Mouse (Mus musculus): ENCODE data around the gene Dnmt3c.
"Not testable (repeated sequence)": the region's sequence is repeated elsewhere in the genome, so short reads cannot be mapped to it uniquely, and the experiment has no call there.

Gene Dnmt3c

DNA sequence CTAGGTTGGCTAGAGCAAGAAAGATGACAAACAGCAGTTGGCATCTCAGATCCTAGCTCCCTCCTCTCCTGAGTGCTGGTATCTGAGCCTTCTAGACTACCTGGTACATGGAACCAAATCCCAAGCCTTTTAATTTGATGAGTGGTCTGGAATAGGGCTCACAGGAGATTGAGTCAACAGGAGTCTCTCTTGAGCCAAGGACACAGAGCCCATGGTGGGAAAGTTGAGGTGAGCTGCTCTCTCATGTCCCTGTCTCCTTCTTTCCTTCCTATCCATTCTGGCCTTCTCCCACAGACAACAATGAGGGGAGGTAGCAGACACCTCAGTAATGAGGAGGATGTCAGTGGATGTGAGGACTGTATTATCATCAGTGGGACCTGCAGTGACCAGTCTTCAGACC lies at the start of gene Dnmt3c:
Gene Dnmt3c, plus strand, starts transcription at position 301 of the 400 bp plus-strand sequence.
- no peak for DNase-seq (ENCODE audit: extremely low spot score)

DNA sequence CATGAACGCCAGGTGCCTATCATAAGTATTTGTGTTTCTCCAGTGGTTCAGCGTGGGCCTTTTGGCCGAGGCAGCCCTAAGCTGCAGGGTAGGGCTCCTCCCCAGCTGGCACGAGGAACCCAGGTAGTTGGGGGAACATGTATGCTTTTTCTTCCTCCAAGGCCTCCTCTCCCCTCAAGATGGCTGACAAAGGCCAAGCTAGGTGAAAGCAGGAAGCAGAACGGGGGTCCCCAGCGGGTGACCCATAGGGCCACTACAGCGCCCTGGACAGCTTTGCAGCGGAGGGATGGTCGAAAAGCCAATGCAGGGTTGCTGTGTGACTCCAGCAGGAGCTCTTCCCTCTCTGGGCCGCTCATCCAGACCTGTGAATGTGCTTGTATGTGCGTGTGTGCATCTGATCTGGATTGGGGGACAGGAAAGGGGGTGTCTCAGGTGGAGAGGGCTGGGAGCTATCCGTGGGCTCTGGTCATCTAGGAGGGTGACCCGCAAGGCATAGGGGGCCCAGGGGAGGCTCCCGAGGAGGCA lies 47.6 kb upstream of the Dnmt3c start:
- DNase-seq (ENCODE audit: extremely low spot score) = no peak

DNA sequence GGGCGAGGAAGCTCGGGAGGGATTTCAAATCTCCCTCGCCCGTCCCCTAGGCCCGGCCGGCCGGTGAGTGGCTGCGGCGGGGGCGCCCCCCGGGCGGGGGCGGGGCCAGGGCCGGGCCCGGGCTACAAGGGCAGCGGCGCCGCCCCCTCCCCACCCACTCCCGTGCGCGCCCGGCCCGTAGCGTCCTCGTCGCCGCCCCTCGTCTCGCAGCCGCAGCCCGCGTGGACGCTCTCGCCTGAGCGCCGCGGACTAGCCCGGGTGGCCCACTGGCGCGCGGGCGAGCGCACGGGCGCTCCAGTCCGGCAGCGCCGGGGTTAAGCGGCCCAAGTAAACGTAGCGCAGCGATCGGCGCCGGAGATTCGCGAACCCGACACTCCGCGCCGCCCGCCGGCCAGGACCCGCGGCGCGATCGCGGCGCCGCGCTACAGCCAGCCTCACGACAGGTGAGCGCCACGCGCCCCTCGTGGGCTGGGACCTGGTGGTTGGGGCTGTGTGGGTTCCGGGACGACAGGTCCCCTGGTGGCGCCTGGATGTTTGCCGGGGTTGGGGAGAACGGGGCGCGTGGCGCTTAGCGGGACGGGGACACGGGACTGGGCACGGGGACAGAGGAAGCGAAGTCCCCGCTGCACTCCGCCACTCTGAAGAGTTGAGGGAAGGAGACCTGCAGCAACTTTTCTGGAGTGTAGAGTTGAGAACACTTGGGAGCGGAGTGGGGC lies 47.0 kb upstream of the Dnmt3c start, which contains the start of gene Dnmt3b:
Gene Dnmt3b, plus strand, starts transcription at position 153 of the 716 bp plus-strand sequence.
- peak; percentile 81 for DNase-seq (ENCODE audit: extremely low spot score)

DNA sequence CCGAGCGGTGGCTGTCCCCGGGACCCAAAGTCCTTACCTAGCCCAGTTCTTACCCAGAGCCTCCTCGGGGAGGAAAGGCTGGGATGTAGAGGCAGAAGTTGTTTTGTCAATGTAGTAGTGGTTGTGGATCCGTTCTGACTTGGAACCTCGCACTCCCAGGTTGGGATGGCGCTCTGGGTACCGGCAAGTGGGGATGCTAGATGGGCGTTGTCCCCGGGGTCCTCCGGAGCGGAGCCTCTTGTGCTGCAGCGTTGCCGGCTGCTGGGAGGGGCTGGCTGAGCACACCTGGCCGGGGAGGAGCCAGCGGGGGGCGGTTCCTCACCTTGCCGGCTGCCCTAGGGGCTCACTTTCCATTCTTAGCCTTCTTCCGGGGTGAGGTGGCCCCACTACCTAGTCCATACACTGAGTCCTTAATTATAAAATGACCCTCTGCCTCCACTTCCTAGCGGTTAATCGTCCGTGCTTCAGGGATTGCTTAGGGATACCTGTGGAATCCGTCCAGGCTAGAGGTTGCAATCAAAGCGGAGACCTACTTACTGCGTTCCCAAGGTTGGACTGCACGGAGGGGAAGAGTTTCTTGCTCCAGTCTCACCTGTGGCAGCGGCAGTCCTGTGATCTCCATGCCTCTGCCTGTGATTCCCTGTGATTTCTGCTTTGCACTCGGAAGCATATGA lies 46.3 kb upstream of the Dnmt3c start:
- DNase-seq (ENCODE audit: extremely low spot score) = peak; percentile 33

DNA sequence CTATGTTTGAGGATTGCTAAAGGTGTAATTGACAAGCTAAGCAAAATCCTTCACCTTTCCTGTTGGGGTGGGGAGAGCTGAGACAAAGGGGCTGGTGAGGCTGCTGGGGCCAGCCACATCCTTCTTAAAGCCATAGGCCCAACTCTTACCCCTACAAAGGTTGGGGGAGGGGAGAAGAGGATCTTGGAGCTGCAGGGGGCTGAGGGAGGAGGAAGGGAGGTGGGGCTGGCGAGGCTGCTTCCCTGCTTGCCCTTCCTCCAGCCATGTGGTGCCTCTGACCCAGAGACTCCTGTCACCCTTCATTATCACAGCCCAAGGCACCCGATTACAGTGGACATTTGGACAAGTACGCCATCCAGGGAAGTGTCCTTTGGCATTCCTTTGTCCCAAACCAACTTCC lies 44.8 kb upstream of the Dnmt3c start:
- DNase-seq (ENCODE audit: extremely low spot score) = peak; percentile 39

DNA sequence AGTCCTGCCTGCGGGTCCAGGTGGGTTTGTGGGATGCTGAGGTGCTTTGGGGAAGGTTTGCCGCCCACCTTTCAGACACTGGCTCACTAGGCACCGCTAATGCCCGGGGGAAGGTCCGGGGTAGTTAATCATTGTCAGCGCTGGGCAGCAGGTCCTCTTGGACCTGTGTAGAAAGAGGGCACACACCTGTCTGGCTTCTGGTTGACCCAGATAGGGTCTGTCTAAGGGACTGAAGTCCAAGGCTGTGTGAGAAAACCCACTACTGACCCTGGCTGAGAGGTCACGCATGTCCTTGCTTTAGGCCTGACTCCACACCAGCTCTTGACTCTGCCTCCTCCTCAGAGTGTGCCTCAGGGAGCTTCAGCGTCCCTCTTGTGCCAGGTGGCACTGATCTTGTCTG lies 38.8 kb upstream of the Dnmt3c start:
- not testable (repeated sequence) for DNase-seq (ENCODE audit: extremely low spot score)

DNA sequence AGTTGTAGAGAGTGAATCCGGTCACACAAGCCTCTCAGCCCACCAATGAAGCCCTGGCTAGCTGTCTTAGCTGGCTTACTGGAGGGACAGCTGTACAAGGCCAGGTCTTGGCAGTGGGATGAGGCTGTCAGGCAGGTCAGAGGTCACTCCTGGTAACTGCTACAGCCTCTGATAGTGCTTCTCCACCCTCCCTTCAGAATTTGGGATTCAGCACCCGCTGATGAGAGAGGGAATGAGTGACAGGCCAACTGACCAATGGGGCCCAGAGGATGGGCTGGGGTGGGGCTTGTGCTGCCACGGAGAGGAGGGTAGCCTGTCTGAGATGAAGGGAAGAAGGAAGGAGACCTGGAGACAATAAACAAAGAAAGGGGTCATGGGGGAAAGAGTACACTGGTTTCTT lies 35.8 kb upstream of the Dnmt3c start:
- DNase-seq (ENCODE audit: extremely low spot score) = peak; percentile 67

DNA sequence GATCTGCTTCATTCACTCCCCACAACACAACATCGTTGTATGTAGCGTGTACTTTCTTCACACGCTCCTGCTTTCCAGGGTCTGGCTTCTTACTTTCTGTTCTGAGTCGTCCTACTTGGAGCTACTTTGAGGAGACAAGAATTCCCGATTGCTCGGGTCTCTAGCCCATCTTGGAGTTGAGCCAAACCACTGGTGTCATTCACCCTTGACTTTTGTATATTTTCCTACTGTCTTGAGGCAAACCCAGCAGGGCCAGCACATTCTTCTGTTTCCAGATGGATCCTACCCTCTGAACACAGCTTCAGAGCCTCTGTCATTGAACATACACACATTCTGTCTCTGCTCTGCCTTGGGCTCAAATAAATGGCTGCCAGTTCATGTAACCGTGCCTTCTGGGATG lies 31.1 kb upstream of the Dnmt3c start:
- DNase-seq (ENCODE audit: extremely low spot score) = no peak

DNA sequence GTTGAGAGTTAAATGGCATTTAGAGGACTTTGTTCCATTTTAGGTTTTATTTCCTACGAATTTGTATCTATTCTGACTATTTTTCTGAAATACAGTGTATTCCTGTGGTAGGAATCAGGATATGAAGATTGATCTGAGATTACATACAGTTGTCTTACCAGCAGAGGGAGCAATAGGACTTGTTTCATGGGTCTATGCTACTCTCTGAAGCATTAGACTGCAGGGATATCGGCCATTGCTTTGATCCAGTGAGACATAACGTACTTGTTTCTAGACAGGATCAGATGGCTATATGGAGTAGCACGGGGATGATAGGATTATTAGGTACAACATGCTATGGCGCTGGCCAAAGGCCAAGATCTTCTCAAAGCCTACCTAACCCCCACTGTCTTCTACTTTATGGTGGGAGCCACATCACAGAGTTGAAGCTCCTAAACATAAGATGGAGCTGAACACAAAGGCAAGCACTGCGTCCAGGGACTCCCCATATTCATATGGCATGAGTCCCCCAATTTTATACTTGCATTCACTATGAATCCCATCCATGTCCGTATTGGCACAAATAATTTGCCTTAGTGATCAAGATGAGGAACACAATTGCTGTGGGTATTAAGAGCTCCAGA lies 27.6 kb upstream of the Dnmt3c start:
- DNase-seq (ENCODE audit: extremely low spot score) = no peak

DNA sequence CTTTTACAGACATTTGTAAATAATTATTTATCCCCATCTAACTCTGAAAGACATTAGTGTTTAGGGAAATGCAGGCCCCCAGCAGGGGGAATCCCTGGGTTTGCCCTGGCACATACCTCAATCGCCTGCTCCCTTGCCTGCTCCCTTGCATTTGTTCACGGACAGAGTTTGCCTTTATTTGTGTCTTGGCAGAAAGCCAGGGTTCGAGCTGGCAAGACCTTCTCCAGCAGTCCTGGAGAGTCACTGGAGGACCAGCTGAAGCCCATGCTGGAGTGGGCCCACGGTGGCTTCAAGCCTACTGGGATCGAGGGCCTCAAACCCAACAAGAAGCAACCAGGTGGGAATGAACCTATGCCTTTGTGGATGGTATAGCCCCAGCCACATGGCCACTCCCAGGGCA lies 26.3 kb upstream of the Dnmt3c start:
- no peak for DNase-seq (ENCODE audit: extremely low spot score)

DNA sequence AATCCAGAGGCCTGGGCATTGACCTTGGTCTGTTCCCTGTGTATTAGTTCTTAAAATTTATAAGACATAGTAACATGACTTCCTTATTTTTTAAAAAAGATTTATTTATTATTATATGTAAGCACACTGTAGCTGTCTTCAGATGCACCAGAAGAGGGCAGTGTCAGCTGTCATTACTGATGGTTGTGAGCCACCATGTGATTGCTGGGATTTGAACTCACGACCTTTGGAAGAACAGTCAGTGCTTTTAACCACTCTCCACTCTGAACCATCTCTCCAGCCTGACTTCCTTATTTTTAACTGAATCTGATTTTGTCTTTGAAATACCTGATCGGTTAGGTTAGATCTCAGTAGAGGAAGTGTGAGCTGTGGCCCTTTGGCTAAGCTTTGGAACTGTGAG lies 23.8 kb upstream of the Dnmt3c start:
- DNase-seq (ENCODE audit: extremely low spot score) = no peak

DNA sequence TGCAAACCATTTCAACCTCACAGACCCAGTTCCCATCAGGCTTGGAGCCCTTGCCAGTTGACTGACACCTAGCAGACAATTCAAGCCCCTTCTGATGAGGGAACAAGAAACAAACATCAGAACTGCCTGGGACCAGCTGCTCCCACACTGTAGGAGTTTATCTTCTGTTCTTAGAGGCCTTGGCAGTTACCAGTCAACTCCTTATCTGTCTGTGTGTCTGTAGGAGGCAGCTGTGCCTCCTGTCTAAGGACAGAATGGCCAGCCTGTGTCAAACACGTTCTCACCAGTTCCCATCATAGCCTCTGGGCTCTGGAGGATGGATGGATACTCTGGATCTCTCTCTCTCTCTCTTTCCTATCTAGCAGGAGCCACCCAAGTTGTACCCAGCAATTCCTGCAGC lies 21.1 kb upstream of the Dnmt3c start:
- not testable (repeated sequence) for DNase-seq (ENCODE audit: extremely low spot score)

DNA sequence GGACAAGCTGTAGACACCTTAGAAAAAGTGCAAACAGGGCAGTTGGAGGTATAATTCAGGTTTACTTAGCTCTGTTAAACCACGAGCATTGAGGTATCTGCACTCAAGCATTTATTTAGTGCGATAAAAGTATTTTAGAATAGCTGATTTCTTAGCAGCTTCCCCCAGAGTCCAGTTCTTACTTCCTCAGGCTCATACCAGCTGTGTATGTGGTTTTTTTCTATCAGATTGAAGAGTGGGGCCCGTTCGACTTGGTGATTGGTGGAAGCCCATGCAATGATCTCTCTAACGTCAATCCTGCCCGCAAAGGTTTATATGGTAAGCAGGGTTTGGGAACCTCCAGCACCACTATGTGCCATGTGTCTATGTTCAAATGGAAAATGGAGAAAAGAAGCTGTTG lies 19.5 kb upstream of the Dnmt3c start:
- no peak for DNase-seq (ENCODE audit: extremely low spot score)

DNA sequence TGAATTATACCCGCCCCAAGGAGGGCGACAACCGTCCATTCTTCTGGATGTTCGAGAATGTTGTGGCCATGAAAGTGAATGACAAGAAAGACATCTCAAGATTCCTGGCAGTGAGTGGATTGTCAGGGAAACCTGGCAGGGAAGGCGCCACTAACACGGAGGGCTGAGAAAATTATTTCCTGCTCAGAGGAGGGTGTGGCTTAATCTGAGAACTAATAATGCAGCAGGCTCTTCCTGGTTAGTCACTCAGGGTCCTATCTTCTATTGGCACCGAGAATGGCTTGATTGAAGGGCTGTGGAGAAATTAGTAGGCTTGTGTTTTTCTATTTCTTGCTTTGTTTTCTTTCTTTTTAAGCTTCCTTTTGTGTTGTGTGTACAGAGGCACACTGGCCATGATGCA lies 18.9 kb upstream of the Dnmt3c start:
- no peak for DNase-seq (ENCODE audit: extremely low spot score)

DNA sequence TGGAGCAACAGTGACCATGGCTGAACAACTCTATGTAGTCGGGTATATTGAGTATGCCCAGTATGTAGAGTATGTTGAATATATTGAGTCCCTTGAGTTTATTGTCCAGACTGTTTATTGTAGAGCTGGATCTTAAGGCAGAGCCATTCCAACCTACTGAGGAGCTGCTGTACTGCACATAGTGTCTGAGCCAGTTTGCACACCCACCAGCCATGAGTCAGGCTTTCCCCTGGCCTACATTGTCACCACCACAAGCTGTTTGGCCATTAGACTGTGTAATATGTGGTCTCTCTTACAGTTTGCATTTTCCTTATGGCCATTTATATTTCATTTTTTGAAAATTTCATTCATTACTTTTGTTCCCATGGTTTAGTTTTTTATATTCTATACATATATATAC lies 16.5 kb upstream of the Dnmt3c start:
- no peak for DNase-seq (ENCODE audit: extremely low spot score)

DNA sequence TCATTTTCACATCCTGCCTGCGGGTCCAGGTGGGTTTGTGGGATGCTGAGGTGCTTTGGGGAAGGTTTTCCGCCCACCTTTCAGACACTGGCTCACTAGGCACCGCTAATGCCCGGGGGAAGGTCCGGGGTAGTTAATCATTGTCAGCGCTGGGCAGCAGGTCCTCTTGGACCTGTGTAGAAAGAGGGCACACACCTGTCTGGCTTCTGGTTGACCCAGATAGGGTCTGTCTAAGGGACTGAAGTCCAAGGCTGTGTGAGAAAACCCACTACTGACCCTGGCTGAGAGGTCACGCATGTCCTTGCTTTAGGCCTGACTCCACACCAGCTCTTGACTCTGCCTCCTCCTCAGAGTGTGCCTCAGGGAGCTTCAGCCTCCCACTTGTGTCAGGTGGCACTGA lies 3.0 kb upstream of the Dnmt3c start:
- DNase-seq (ENCODE audit: extremely low spot score) = not testable (repeated sequence)

DNA sequence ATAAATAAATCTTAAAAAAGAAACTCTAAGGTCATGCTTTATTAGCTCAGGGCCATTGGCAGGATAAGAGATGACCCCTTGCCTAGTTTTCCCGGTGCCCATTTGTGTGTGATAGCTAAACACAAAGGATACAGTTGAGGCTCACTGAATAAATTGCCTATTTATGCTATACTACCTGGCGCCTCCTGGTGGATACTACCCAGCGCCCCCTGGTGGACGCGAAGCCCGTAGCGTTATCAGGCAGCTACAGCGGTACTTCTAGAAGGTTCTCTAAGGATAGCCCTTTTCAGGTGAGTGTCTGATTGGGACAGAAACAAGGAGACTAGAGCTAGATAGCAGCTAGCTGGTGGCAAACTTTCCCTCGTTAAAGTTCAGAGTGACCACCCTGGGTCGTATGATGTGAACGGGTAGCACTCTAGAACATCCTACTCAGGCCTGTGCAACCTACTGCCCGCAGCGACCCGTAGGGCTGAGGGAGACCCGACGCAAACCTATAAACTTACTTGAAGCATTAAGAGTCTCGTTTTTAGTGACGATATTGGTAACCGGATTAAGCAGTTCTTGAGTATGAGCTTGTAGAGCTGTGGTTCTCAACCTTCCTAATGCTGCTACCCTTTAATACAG lies 1.9 kb upstream of the Dnmt3c start:
- DNase-seq (ENCODE audit: extremely low spot score) = peak; percentile 38

DNA sequence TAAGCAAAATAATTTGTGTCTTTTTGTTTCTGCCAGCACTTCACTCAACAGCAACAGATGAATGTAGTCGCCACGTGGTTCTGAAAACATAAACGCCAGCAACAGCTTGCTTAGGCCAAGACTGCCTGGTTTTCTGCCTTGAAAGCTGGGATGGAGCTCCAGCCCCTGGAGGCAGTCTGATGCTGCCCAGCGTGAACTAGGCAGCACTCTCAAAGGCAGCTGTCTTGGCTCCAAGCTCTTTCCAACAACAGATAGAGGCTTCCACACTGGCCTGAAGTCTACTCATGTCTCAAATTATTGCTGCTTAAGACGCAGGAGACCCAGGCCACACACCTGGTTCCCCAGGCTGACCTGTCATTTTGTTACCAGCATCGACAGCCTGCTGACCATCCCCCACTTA lies 6.9 kb downstream of the Dnmt3c start:
- no peak for DNase-seq (ENCODE audit: extremely low spot score)

DNA sequence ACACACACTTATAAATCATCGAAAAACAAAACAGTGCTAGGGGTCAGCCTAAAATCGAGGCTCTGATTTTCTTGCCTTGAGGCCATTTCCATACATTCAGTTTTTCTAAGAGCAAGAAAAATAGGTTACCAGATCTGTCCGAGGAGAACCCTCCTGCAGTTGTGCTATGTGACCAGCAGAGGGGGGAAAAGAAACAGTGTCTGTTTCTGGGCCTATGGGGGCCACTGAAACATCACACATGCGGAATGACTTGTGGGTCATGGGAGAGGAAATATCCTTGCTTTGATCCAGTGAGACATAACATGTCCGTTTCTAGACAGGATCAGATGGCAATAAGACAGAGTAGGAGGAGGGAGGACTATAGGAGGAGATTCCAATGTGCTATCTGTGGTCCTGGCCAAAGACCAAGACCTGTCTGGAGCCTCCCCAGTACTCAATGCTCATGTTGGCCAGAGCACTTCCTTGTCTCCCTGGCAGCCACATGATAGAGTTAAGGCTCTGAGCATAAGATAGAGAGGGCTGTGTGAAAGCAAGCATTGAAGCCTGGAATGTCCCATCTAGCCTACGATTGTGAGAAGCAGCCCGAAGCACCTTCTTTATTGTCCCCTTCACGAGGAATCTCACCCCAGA lies 14.4 kb downstream of the Dnmt3c start:
- DNase-seq (ENCODE audit: extremely low spot score) = peak; percentile 29

DNA sequence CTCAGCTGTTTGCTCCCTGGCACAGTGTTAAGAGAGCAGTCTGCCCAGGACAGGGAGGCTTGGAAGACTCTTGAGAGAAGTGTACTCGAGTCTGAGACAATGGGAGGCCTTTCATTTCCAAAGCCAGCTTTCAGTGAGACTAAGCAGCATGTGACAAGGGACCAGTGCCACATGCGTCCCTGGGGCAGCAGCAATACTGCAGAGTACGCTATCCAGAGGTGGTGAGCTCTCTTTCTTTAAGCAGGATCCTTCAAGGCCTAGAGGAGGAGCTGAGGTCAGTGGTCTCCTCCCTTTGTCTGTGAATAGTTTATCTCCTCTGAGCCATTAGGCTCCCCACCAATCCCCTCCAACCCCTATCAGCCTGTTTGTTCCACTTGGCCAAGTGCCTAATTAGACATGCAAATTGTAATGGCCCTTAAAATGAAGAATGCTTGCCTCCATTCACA lies 16.2 kb downstream of the Dnmt3c start:
- DNase-seq (ENCODE audit: extremely low spot score) = peak; percentile 10

DNA sequence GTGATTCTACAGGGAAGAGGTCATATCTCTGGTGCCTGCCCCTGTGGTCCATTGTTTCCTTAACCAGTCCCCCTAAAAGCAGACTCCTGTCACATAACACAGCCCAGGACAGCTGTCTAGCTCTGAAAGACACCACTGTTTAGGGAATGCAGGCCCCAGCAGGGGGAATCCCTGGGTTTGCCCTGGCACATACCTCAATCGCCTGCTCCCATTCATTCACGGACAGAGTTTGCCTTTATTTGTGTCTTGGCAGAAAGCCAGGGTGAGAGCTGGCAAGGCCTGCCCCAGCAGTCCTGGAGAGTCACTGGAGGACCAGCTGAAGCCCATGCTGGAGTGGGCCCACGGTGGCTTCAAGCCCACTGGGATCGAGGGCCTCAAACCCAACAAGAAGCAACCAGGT lies 16.8 kb downstream of the Dnmt3c start:
- DNase-seq (ENCODE audit: extremely low spot score) = peak; percentile 7

DNA sequence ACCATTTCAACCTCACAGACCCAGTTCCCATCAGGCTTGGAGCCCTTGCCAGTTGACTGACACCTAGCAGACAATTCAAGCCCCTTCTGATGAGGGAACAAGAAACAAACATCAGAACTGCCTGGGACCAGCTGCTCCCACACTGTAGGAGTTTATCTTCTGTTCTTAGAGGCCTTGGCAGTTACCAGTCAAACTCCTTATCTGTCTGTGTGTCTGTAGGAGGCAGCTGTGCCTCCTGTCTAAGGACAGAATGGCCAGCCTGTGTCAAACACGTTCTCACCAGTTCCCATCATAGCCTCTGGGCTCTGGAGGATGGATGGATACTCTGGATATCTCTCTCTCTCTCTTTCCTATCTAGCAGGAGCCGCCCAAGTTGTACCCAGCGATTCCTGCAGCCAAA lies 21.4 kb downstream of the Dnmt3c start:
- DNase-seq (ENCODE audit: extremely low spot score) = not testable (repeated sequence)
